Mouse (Mus musculus) ES-Bruce4 (cell line): ENCODE data around the gene Xylt1. TPM values are rescaled to one million over a fixed set of nuclear protein-coding genes. Genes with fewer than 3 reads are reported as not detected.

Experiments
- H3K27ac ChIP-seq: 2 replicates; pipeline ENCODE4 v1.5.1; 2012; ENCODE audit warnings: low read length, inconsistent platforms; ENCODE audit not compliant: insufficient read depth
- H3K27me3 ChIP-seq: 2 replicates; pipeline ENCODE4 v1.6.1; 2012; ENCODE audit warnings: mild to moderate bottlenecking, low read length, inconsistent platforms; ENCODE audit not compliant: control insufficient read depth, poor library complexity, insufficient read depth, severe bottlenecking
- H3K36me3 ChIP-seq: 2 replicates; pipeline ENCODE4 v1.6.1; 2012; ENCODE audit warnings: inconsistent platforms, mild to moderate bottlenecking, low read length, moderate library complexity; ENCODE audit not compliant: control insufficient read depth, poor library complexity, insufficient read depth, severe bottlenecking
- H3K4me1 ChIP-seq: one replicate; pipeline ENCODE4 v1.8.1; 2011; ENCODE audit warnings: low read length; ENCODE audit not compliant: control insufficient read depth, insufficient read depth
- H3K4me3 ChIP-seq: 2 replicates; pipeline ENCODE4 v1.5.1; 2011; ENCODE audit warnings: low read depth, mild to moderate bottlenecking, low read length
- H3K9ac ChIP-seq: 2 replicates; pipeline ENCODE4 v1.6.1; 2012; ENCODE audit warnings: low read depth, mild to moderate bottlenecking, inconsistent platforms; ENCODE audit not compliant: poor library complexity, severe bottlenecking
- H3K9me3 ChIP-seq: replicated peaks from 2 replicates; pipeline ENCODE4 v1.6.1; 2012; ENCODE audit warnings: mild to moderate bottlenecking, low read length, inconsistent platforms; ENCODE audit not compliant: control insufficient read depth, poor library complexity, insufficient read depth, severe bottlenecking
- CTCF ChIP-seq: IDR thresholded peaks from one replicate; pipeline ENCODE4 v1.8.1; 2011; ENCODE audit warnings: low read depth, low read length
- EP300 ChIP-seq: IDR thresholded peaks from 2 replicates; pipeline ENCODE4 v1.6.1; 2011; ENCODE audit warnings: low read depth, low read length; ENCODE audit not compliant: insufficient read depth
- POLR2A ChIP-seq: IDR thresholded peaks from one replicate; pipeline ENCODE4 v1.8.1; 2011; ENCODE audit warnings: low read length; ENCODE audit not compliant: insufficient read depth
- polyA plus RNA-seq: library from polyadenylated mRNA; stranded (reverse); fragments of >200 nt; gene quantifications from 2 replicates; pipeline ENCODE4 v1.2.4, GENCODE M21; 2011; ENCODE audit warnings: low read depth; ENCODE audit not compliant: missing spikeins, insufficient read depth, insufficient read length

Xylt1 gene
- polyA plus RNA-seq, 1 experiment, result 1.2 TPM

DNA sequence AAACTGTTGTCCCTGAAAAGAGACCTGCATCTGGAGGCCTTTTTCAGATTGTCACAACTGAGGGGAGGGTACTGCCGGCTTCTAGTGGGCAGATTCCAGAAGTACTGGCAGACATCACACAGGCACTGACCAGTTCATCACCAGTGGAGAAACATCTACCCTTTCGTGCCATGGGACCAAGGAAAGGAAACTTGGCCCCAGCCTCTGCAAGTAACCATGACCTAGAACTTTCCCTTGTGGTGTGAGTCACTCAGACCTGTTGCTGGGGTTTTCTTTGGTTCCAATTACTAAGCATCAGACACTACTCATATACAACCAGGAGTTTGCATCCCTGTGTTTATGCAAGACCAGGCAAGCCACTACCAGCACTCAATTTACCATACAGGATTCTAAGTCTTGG is 190.4 kb downstream of the Xylt1 start:
- H3K9ac ChIP-seq, result no peak overlapping the region
- no peaks in the 10 kb centered on the region for H3K27me3 ChIP-seq
- TF ChIP-seq CTCF (no peak), EP300 (no peak), POLR2A (no peak)
- H3K9me3 ChIP-seq, result no peaks in the 10 kb centered on the region
- no peaks in the 10 kb centered on the region for H3K36me3 ChIP-seq
- no peaks in the 10 kb centered on the region for H3K4me1 ChIP-seq
- no peak overlapping the region for H3K4me3 ChIP-seq
- no peak overlapping the region for H3K27ac ChIP-seq

DNA sequence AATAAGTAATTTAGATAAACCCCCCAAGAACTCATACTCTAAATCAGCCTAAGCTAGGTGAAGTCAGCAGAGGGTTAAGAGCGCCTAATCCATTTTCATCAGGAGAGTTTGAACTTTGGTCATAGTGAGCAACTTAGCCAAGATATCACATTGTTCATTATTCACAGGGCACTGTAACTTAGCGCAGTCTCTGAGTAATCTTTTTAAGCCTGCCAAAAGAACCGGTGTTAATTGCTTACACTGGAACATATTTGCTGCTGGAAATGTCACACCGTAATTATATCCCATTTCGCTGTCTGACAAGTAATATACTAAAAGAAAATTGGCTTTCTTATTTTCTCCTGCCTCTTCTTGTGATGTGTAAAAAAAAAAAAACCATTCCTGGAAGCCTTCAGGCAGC is 190.9 kb downstream of the Xylt1 start:
- Histone ChIP-seq H3K27ac (no peak overlapping the region), H3K9ac (no peak overlapping the region), H3K9me3 (no peaks in the 10 kb centered on the region), H3K27me3 (no peaks in the 10 kb centered on the region), H3K4me1 (no peaks in the 10 kb centered on the region), H3K36me3 (no peaks in the 10 kb centered on the region), H3K4me3 (no peak overlapping the region)
- TF ChIP-seq CTCF, result no peak
- no peak for TF ChIP-seq EP300
- no peak for TF ChIP-seq POLR2A

DNA sequence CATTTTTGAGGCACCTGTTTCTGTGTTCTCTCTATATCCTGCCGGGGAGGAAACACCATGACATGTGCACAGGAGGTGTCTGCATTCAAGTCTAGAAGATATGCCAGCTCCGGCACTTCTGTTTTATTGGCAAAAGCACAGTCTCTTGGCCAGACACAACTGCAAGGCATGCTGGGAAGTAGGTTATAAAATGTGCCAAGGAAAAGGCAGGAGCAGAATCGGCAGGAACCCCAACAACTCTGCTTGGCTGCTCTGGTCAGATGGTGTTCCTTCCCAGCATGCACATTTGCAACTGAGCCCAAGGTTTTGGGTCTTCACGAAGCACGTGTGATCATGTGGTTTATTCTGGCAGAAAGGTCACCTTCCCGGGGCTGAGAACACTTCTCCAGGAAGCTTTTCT is 192.4 kb downstream of the Xylt1 start:
- H3K4me1 ChIP-seq, result no peaks in the 10 kb centered on the region
- H3K27me3 ChIP-seq, result no peaks in the 10 kb centered on the region
- no peak overlapping the region for H3K9ac ChIP-seq
- no peak overlapping the region for H3K4me3 ChIP-seq
- no peak for TF ChIP-seq EP300
- no peak for TF ChIP-seq CTCF
- no peak for TF ChIP-seq POLR2A
- H3K9me3 ChIP-seq, result no peaks in the 10 kb centered on the region
- no peak overlapping the region for H3K27ac ChIP-seq
- no peaks in the 10 kb centered on the region for H3K36me3 ChIP-seq

DNA sequence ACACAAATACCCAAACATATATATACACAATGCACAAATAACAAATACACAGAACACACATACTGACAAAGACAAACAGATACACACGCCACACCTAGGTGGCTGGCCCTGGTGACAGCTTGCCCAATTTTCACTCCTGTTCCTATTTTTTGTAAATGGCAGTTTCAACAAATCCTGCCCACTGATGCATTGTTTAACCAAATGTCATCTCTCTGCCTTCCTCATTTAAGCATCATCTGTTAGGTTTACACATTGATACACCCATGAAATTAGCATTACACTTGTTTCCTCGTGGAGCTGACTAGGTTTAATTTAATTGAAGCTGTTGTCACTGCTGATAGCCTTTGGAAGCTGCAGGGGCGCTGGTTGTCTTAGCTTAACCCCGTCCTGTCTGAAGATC is 194.6 kb downstream of the Xylt1 start:
- H3K4me1 ChIP-seq, result no peaks in the 10 kb centered on the region
- H3K4me3 ChIP-seq, result no peak overlapping the region
- H3K36me3 ChIP-seq, result no peaks in the 10 kb centered on the region
- no peak overlapping the region for H3K9ac ChIP-seq
- TF ChIP-seq EP300, result no peak
- no peaks in the 10 kb centered on the region for H3K27me3 ChIP-seq
- no peak overlapping the region for H3K27ac ChIP-seq
- H3K9me3 ChIP-seq, result no peaks in the 10 kb centered on the region

DNA sequence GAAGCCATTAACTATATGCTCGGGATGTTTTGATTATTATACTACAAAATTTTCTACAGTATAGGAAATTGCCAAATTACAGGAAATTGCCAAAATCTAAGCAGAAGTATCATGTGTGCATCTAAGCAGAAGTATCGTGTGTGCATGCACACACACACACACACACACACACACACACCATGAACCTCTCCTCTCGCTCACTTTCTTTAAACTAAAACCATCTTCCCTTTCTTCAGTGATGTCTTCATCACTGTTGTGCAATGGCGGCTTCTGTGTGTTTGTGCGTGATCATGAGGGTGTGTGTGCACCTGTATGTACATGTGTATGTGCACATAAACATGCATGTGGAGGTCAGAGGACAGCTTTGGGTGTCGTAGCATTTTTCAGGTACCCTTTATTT is 196.3 kb downstream of the Xylt1 start:
- H3K9ac ChIP-seq, result no peak overlapping the region
- no peak overlapping the region for H3K27ac ChIP-seq
- H3K27me3 ChIP-seq, result no peaks in the 10 kb centered on the region
- H3K36me3 ChIP-seq, result no peaks in the 10 kb centered on the region
- no peak for TF ChIP-seq POLR2A
- no peak for TF ChIP-seq EP300
- no peak for TF ChIP-seq CTCF
- H3K4me3 ChIP-seq, result no peak overlapping the region
- no peaks in the 10 kb centered on the region for H3K4me1 ChIP-seq
- no peaks in the 10 kb centered on the region for H3K9me3 ChIP-seq

DNA sequence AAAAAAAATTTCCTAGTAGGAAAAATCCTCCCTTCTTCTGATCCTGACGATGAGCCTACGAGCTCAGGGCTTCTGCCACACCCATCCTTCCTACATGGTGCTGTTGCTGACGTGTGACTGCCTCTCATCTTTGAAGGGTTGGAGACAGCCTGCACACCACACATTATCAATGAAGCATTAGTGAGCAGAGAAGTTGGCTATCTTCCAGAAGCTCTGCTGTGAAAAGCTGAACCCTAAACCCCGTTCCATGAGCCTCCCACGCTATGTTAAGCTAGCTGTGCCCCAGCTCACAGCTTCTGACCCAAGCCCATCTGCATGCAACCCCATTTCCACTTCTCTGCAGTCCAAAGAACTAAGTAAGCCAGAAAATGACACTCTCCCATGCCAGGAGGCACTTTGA is 204.4 kb downstream of the Xylt1 start:
- H3K36me3 ChIP-seq, result no peaks in the 10 kb centered on the region
- no peak overlapping the region for H3K9ac ChIP-seq
- no peaks in the 10 kb centered on the region for H3K4me1 ChIP-seq
- H3K4me3 ChIP-seq, result no peak overlapping the region
- H3K27ac ChIP-seq, result no peak overlapping the region
- H3K9me3 ChIP-seq, result no peaks in the 10 kb centered on the region
- no peaks in the 10 kb centered on the region for H3K27me3 ChIP-seq
- TF ChIP-seq POLR2A (no peak), CTCF (no peak), EP300 (no peak)
